8 mouse cellular contexts compared by ENCODE assay signal in the genomic region with DNA sequence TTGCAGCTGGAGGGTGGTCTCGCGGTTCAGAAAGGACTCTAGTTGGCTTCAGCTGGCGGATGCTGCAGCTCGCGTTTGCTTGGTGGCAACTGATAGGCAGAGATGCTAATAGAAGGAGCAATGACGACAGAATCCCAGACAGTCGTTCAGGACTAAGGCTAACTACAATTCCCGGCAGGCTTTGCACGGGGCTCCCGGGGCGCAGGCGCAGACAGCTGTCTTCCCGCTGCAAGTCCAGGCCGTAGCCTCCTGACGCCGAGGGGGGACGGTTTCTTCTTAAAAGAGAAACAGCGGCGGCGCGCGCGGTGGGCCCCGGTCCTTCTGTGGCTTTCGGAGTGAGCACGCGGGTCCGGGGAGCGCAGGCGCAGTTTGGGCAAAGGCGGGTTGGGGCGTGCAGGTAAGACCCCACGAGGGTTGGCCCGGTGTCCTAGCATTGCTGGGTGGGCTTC. TPM values are rescaled to one million over a fixed set of nuclear protein-coding genes. Genes with fewer than 3 reads are reported as not detected.
A peak's percentile ranks its signal among the peaks of the same experiment; 100 is the strongest.
DNase-seq lines count a peak whose midpoint lies in the region; ATAC-seq lines count a peak whose summit lies in the region.

Gene Zfp692, plus strand, starts transcription at position 210 of the 449 bp plus-strand sequence.

- peak within 1 kb of the TSS; percentile 51 for H3K4me3 ChIP-seq in intestine, embryonic 14.5 days (ENCODE audit: low read depth, low read length)

- peak; percentile 91 for DNase-seq in adipocyte (ENCODE audit: low spot score)
- peak; percentile 97 for DNase-seq in embryo, embryonic 10 days (ENCODE audit: low spot score)
- DNase-seq in gastrocnemius, postnatal 14 days, result peak; percentile 96
- peak; percentile 95 for DNase-seq in intestine, embryonic 14.5 days (ENCODE audit: low spot score)
- peak; percentile 97 to 98 for DNase-seq in left cerebral cortex, postnatal 14 days (ENCODE audit: low spot score in 2 of 2)
- peak; percentile 96 for DNase-seq in mesoderm, embryonic 11.5 days (ENCODE audit: low read depth, low spot score)
- DNase-seq in right cerebral cortex, postnatal 36 days (ENCODE audit: low spot score in 2 of 2), result peak; percentile 96 to 97
- peak; percentile 94 for DNase-seq in yolk sac, embryonic 10.5 days (ENCODE audit: low spot score)

- peaks cover 12% of the 10 kb centered on the region for H3K4me1 ChIP-seq in intestine, embryonic 14.5 days (replicated peaks; ENCODE audit: control insufficient read depth, insufficient read depth, low read length)

- H3K27me3 ChIP-seq in intestine, embryonic 14.5 days (replicated peaks; ENCODE audit: control insufficient read depth, insufficient read depth, low read length), result no peaks in the 10 kb centered on the region

- peaks cover 6% of the 10 kb centered on the region for H3K36me3 ChIP-seq in intestine, embryonic 14.5 days (ENCODE audit: control insufficient read depth, insufficient read depth, low read length)

- WGBS in intestine, embryonic 14.5 days, result under 1% methylated on average over 34 of the region's 34 CpGs

- H3K9me3 ChIP-seq in intestine, embryonic 14.5 days (ENCODE audit: control insufficient read depth, low read length), result no peaks in the 10 kb centered on the region

- H3K27ac ChIP-seq in intestine, embryonic 14.5 days (ENCODE audit: low read depth), result peak within 1 kb of the TSS; percentile 85

- H3K9ac ChIP-seq in intestine, embryonic 14.5 days (ENCODE audit: low read length), result peak within 1 kb of the TSS; percentile 64

- peak; percentile 26 for ATAC-seq in intestine, embryonic 14.5 days (replicated peaks; ENCODE audit: low FRiP score, low TSS enrichment, low read depth)

- intact Hi-C loops in gastrocnemius, postnatal 14 days (cut with DNase I; ENCODE audit: low total_unique reads), result no loop called here
- intact Hi-C loops in left cerebral cortex, postnatal 14 days (cut with DNase I), result no loop called here

- H3K4me2 ChIP-seq in intestine, embryonic 14.5 days (ENCODE audit: low read length), result peak within 1 kb of the TSS; percentile 83

RNA-seq across cellular contexts. Expression of gene Zfp692, which starts in this region (rescaled TPM):
- total RNA-seq in gastrocnemius, postnatal 14 days (2021), result 1 to 10 TPM; 2.7 to 3.4 TPM
- polyA plus RNA-seq in intestine, embryonic 14.5 days (2014; fragmentation: Nextera tagmentation; extraction: Ambion mirVana), result 19.7 and 22.3 TPM in 2 replicates
- total RNA-seq in left cerebral cortex, postnatal 14 days (2021), result 10 to 100 TPM; 20.0 to 21.3 TPM

Comparison
In these comparisons a context has a peak if more than half of its experiments do, and no peak if none do; other contexts are left out.
1. Peak in every context shown above with its lines: DNase-seq, ATAC-seq, H3K4me3 ChIP-seq and H3K27ac ChIP-seq.
2. RNA of gene Zfp692 (total RNA-seq): 20.0 to 21.3 TPM in left cerebral cortex, postnatal 14 days; 2.7 to 3.4 TPM in gastrocnemius, postnatal 14 days; every median in the first group is over 4 times any median in the second.